In genomic region chr4:117568846-117569245, GRCm38 (mm10) we compare ENCODE assay signal across 17 mouse cellular contexts.
"Had no signal": no experiment of that assay in that cellular context is flagged by ENCODE, and none has a peak within 500 bp of the region (broad histone marks: within the 10 kb centered on the region; RNA-seq: fewer than 3 reads in every experiment).

No protein-coding gene starts in this region.

- H3K27me3 ChIP-seq: intestine, embryonic 15.5 days; kidney, embryonic 15.5 days; liver, embryonic 13.5 days; neural tube, embryonic 12.5 days; stomach, embryonic 15.5 days had no signal

- H3K4me2 ChIP-seq: intestine, embryonic 15.5 days; kidney, embryonic 15.5 days; liver, embryonic 13.5 days; midbrain, embryonic 11.5 days; neural tube, embryonic 12.5 days; stomach, embryonic 15.5 days had no signal

- H3K9ac ChIP-seq: intestine, embryonic 15.5 days; kidney, embryonic 15.5 days; liver, embryonic 13.5 days; neural tube, embryonic 12.5 days; stomach, embryonic 15.5 days had no signal

- H3K4me1 ChIP-seq: intestine, embryonic 15.5 days; kidney, embryonic 15.5 days; stomach, embryonic 15.5 days had no signal

- ATAC-seq: intestine, embryonic 15.5 days had no signal

- H3K9me3 ChIP-seq: intestine, embryonic 15.5 days; kidney, embryonic 15.5 days; liver, embryonic 13.5 days; neural tube, embryonic 12.5 days; stomach, embryonic 15.5 days had no signal

- H3K27ac ChIP-seq: intestine, embryonic 15.5 days; kidney, embryonic 15.5 days; liver, embryonic 13.5 days; neural tube, embryonic 12.5 days; stomach, embryonic 15.5 days had no signal

- DNase-seq: kidney, adult 11 months; kidney, adult 8-10 months; kidney, postnatal 10 days; liver, embryonic 13.5 days; lung, adult 2 months; lung, postnatal 14 days; lung, postnatal 4 days; midbrain, embryonic 14.5 days; right cerebral cortex, adult 18-20 months; right cerebral cortex, postnatal 14 days; right cerebral cortex, postnatal 4 days; thymus, postnatal 25 days had no signal

- H3K4me3 ChIP-seq: intestine, embryonic 15.5 days; kidney, embryonic 15.5 days; liver, embryonic 13.5 days; neural tube, embryonic 12.5 days; stomach, embryonic 15.5 days had no signal
